Mouse (Mus musculus): ENCODE measurements around the gene Pccb.

Gene Pccb

DNA sequence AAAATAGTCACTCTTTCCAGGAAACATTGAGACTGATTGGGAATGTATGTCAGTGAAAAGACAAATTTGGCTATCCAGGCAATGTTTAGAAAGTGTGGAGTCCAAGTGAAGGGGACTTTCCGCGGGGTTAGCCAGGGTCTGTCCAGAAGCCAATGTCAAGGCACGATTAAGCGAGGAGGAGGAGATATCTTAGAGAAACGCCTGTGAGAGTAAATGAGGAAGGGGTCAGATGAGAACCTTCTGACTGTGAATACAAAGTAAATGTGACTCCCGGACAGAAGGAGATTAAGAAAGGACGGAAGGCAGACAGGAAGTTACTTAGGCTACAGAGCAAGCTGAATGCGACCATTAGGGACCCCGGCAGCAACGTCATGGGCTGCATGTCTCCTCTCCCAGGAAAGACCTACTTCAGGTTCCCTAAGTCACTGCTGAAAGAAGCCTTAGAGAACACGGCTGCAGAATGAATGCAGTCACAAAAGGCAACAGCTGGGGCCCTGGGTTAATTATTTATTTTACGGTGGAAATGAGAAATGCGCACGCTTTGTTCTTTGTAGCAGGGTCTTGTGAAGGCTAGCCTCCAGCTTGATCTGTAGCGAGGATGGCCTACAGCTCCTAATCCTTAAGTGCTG is 11.1 kb upstream of the Pccb start:
- DNase-seq (ENCODE audit: low spot score) = peak; percentile 17

DNA sequence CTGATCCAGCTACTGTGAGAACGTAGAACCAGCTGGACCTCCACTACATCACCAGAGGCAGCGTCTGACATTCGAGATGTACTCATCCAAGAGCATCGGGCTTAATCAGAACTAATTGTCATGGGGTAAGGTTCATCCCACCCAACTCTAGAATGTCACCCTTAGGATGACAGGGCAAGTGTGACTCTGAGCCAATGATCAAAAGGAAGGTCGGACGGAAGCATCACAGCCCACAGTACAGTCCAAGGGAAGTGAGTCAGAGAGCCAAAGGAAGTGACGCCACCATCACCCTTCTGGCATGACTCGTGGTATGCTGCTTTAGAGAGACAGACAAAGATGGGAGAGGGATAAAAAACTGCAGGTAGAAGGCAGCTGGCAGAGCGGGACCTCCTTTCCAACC is 7.6 kb upstream of the Pccb start:
- no peak for DNase-seq (ENCODE audit: low spot score)

DNA sequence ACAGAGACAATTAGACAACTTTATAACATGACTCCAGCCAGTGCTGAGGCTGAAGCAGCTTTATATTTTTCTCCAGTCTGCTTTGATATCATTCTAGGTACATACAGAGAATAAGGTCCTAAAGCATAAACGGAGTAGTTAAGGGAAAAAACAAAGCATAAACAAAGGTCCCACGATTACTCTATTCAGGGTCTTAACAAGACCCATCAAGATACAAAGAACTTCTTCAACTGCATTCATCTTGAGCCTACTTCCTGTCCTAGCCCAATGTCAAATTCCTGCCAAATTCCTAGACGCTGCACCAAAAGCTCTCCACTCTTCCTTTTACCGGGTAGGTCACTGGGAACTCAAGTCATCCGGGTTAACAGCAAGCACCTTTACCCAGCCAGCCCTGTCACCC is 6.8 kb upstream of the Pccb start:
- DNase-seq (ENCODE audit: low spot score) = no peak

DNA sequence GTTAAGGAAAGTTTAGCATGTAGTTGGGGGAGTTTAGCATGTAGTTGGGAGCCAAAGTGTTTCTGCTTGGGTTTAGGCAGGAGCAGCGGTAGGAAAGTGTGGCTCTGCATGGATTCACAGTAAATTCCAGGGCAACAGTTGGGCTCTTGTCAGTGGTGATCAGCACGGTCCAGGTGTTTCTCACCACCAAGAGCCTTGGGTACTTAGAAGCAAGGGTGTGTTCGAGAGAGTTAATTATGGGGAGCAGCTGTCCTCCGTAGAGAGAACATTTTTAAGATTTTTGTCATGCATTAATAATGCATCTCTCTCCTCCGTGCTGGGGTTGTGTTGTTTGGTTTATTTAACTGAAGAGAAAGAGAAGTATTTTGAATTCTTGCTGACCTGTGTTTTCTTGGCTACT is 3.9 kb upstream of the Pccb start:
- no peak for DNase-seq (ENCODE audit: low spot score)

DNA sequence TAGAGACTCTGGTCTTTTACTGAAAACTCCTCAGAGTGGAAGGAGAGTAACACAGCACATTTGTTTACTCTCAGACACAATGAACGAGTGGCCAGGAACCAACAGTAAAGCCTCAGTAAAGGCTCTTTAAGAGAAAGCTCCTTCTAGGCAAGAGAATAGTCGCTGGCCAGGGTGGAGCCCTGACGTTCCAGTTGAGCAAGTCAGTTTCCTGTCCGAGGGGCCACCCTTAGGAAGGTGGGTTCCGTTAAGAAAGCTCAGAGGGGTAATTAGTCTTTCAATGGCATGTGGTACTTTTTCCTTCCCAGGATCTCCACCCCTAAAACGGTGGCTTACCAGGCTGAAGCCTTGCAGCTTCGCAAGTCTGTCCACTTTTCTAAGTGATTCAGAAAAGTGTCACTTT is 2.7 kb upstream of the Pccb start:
- no peak for DNase-seq (ENCODE audit: low spot score)

DNA sequence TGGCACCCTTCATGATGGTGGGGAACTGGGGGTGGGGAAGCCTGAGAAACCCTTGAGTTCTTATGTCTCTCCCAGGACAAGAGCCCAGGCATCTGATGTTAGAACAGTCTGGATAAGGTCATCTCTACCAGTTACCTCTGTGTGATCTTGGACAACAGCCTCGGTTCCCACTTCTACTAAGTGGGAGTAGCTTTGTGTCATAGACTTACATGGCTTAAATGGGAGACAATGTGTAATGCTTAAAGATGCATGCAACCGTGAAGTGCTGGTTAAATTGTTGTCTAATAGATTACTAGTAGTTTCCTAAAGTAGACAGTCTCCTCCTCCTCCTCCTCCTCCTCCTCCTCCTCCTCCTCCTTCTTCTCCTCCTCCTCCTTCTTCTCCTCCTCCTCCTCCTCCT is 2.2 kb upstream of the Pccb start:
- DNase-seq (ENCODE audit: low spot score) = no peak

DNA sequence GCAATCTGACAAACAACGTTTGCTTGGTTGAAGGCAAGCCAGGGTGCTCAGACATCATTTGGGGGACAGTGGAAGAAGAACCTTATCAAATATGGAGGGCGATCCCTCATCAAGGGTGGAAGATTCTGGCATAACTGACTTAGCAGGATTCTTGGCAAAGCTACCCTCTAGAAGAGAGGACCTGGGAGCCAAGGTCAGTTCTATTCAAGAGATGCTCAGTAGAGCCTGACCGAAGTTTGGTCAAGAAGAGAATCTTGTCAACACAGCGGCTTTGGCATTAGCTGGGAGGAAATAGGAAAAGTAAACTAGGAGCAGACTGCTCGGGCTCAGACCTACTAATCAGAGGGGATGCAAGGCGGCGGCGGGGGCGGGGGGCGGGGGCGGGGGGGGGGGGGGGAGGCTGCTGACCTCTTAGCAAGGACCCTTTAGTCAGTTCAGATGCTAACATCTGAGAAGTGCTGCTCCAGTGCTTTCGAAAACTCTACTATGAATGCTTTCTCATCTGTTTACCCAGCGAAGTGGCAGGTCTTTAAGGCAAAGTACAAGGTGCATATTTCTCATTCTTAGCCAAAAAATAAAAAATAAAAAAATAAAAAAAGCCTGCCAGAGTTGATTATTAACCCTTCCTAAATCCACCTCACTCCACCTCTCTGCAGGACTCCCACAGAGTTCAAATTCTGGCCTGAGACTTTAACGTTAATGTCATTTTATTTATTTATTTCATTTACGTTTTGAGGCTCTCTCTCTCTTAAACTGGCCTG is 1.3 kb upstream of the Pccb start:
- no peak for DNase-seq (ENCODE audit: low spot score)

DNA sequence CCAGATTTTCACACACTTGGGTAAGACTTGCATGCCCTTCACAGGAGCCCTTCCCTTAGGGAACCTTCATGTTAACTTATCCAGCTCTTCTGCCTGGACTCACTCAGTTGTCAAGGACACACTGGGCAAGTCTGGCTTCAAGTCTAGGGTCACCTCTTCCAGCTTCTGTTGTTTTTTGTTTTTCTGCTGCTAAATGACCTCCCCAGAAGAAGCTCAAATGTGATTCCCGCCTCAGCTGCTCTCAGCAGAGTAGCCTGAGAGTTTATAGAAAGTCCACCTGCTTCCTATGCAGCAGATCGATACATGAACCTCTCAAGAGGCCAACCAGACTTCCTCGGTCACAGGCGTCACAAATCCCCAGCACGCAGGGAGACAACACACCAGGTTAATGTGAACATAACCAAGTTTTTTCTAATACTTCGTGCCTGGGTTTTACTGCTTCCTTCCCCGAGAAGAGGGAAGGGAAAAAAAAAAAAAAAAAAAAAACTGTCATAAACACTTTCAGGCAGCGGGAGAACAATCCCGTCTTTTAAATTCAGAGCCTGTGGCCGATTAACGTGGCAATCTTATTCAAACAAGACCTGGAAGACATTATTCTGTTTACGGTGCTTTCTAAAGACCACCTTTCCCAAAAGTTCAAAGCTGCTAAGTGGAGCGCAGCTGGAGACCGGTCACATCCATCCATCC is 794 bp downstream of the Pccb start:
- peak; percentile 40 for DNase-seq (ENCODE audit: low spot score)

DNA sequence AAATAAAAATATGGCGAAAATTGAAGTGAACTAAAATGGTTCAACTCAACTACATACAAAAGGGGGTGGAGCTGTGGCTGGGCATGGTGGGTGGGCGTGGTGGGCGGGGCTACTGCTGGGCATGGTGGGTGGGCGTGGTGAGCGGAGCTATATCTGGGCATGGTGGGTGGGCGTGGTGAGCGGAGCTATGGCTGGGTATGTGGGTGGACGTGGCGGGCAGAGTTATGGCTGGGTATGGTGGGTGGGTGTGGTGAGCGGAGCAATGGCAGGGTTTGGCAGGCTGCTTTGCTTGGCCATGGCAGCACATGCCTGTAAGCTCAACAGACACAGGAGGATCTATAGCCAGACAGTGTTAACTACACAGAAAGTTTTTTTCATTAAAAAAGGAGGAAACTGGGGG is 15.9 kb downstream of the Pccb start:
- DNase-seq (ENCODE audit: low spot score) = no peak

DNA sequence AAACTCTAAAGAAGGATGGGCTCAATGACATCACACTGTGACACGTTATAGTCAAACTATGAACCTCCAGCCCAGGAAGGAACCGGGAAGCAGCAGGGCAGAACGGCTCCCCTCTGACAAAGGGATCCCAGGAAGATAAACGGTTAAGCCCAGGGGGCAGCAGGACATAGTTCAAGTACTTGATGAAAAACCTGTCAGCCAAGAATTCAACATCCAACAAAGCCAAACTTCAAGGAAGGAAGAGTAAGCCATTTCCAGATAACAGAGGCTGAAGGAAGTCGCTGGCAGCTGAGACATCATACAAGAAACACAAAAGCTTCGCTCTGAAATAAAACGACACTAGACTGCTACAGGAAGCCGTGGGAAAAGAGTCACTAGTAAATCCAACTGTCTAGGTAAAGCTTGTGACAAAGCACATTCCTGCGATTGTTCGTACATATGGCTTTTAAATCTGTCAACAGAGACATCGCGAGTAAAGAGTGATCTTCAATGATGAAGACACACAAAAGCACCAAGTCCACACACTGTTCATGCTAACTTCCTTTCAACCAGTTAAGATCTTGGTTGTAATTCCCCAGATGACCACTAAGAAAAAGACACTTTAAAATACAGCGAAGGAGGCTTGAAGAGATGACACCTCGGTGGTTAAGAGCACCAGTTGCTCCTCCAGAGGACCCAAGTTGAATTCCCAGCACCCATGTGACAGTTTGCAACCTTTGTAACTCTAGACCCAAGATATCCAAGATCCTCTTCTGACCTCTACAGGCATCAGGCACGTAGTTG is 16.8 kb downstream of the Pccb start:
- DNase-seq (ENCODE audit: low spot score) = no peak

DNA sequence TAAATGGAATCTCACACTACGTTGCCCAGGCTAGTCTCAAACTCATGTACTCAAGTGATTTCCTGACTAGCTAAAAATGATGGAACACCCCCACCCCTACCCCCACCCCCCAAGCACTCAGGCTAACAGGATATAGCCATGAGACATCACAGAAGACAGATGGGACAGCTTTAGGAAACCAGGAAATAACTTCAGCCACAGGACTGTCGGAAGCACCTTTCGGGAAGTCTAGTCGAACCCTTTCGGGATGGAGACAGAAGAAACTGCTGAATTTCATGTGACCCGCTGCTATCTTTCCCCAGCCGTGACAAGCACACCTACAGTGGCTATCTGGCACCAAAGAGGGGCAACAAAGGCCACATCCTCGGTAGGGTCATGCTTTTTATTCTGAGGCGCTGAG is 19.4 kb downstream of the Pccb start:
- DNase-seq (ENCODE audit: low spot score) = no peak

DNA sequence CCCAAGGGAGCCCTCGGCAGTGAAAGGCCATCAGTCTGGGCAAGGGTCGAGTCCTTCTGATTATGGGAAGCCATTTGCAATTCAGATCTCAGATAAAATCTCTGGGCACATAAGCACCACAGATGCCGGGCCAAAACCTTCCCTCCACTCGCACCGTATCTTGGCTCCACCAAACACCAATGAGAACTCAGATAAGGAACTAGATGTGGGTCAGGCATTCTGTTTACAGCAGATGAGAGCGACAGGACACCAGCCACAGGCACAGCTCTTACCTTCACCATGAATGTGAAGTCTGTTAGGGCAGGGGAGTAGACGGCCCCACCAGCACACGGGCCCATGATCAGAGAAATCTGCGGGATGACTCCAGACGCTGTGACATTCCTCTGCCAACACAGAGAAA is 22.3 kb downstream of the Pccb start:
- DNase-seq (ENCODE audit: low spot score) = no peak

DNA sequence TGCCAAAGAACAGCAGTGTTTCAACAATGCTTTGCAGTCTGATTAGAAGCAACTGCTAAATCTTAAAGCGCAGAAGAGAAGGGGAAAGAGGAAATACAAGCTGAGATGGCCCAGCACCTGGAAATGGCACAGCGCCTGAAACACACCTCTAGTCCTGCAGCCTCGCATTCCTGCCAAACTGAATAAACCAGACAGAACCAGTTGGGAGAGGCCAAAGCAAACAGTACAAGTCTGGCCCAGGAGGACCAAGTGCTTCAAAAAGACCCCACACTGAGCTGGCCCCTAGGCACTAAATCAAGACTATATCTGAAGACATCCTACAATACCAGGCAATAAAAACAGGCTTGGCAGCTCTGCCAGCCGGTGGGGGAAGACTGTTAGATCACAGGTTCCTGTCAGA is 28.8 kb downstream of the Pccb start:
- DNase-seq (ENCODE audit: low spot score) = no peak

DNA sequence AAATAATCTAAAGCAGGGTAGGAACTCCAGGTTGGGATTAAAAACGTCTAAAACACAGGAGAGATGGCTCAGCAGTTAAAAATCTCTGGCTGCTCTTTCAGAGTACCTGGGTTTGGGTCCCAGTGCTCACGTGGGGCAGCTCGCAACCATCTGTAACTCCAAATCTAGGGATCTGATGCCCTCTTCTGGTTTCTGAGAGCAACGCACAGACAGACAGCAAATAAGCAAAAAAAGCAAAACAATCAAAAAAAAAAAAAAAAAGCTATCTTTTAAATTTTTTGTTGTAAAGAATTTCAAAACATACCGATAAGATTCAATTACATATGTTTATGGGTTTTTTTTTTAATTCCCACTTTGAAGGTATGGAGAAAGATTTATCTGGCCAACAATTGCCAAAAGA is 31.4 kb downstream of the Pccb start:
- no peak for DNase-seq (ENCODE audit: low spot score)

DNA sequence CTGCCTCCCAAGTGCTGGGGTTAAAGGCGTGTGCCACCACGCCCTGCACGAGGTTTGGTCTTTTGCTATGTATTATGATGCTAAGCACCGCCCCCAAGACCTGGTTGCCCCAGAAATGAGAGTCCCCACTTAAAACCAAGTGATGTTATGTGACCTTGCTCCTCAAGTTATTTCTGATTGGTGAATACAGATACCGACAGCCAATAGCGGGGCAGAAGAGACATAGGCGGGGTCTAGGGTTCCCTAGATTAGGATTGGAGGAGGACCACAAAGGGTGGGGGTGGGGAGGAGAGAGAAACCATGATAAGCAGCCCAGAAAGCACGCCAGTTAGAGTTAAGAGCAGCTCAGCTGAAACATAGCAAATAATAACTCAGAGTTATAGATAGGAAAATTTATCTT is 31.9 kb downstream of the Pccb start:
- no peak for DNase-seq (ENCODE audit: low spot score)

DNA sequence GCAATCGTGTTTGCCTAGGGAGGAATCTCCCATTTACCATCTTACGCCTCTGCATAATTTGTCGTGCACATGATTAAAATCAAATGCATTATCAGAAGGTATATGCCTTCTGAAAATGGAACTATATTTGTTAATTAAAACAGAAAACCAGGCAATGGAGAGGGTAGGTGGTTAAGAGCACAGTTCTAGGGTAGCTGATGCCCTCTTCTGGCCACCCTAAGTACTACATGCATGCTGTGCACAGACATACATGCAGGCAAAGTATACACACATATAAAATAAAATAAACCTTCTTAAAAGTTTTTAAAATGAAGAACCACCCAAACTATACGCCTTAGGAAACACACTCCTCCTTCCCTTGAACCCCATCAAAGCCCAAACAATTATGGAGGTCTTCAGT is 32.6 kb downstream of the Pccb start:
- peak; percentile 10 for DNase-seq (ENCODE audit: low spot score)

DNA sequence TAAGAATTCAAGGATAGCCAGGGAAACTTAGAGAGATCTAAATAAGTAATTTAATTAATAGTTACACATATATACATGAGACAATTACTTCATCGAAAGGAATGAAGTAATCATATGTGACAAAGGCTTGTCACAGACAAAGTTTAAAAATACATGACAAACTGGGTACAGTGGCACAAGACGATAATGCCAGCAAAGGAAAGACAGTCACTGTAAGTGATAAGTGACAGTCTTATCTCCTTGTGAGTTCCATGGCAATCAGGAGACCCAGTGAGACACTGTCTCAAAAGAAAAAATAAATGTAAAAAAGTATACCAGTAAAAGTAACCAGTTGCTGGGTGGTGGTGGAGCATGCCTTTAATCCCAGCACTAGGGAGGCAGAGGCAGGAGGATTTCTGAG is 37.6 kb downstream of the Pccb start:
- no peak for DNase-seq (ENCODE audit: low spot score)

DNA sequence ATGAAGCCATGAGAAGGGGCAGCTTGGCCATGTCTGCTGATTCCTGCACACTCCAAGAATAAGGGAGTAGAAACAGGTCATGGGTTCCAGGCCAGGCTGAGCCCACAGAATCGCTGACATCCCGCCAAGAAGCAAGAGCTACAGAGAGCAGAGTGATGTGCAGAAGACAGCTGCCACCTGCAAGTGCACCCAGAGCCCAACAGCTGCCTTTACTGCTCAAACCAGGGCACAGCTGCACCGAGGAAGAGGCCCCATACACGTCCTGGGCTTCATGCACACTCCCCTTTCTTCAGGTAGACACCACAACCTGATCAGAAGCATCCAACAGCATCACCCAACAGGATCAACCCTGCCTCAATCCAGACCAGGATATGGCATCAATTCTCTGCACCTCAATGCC is 40.8 kb downstream of the Pccb start:
- DNase-seq (ENCODE audit: low spot score) = no peak

DNA sequence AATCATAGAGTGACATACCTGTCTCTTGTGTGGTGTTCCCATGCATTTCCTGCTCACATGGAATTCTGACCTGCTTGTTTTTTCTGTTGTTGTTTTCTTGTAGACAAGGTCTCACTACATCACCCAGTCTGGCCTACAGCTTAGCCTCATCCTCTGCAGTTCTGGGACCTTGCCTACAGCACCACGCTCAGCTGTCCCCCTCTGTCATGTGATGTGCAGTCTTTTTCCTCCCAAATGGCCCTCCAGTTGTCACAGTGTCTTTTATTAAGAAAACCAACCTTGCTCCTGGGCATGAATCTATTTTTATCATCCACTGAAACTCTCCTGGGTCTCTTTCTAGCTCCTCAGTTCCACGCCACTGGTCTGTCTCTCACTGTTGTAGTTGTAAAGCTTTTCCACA is 42.5 kb downstream of the Pccb start:
- no peak for DNase-seq (ENCODE audit: low spot score)

DNA sequence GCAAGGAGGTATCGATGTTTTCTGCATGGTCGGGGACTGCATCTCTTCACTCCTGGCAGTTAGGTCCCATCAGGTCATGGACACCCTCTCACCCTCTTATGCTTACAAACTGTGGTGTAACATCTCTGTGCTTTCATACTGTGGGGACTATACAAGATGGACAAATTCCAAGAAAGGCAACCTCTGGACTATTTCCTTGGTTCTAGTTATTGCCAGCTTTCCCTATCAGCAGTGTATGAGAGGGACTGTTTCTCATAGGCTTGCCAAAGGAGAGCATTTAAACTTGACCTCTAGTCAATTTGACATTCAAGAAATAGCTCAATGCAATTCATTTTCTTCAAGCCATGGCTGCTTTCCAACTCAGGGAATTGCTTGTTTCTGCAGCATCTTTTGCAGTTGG is 43.4 kb downstream of the Pccb start:
- no peak for DNase-seq (ENCODE audit: low spot score)

DNA sequence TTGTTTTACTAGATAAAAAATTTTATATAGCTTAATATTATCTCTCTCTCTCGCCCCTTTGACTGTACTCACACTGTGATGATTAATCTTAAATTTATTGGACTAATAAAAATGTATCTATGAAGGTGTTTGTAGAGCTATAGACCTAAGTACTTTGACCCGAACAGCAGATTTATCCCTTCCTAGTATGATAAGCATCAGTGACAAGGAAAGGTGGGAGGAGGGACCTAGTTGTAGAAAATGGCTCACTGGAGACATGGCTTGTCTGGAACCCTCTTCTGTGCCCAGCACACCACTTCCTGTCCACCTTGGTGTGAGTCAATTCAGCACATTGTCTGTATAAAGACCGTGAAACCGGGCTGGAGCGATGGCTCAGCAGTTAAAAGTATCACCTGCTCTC is 44.1 kb downstream of the Pccb start:
- DNase-seq (ENCODE audit: low spot score) = no peak

DNA sequence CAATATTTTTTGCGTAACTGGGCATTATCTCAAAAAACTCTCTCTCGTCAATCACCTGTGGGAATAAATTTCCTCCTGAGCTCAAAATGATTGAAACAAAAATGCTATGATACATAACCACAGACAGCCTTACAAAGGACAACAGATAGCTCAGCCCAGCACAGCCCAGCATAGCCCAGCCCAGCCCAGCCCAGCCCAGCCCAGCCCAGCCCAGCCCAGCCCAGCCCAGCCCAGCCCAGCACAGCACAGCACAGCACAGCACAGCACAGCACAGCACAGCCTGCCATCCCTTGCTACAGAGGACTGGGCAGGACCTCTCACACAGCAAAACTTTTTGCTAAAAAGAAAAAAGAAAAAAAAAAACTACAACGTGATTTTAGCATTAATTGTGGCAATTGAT is 46.8 kb downstream of the Pccb start:
- no peak for DNase-seq (ENCODE audit: low spot score)

DNA sequence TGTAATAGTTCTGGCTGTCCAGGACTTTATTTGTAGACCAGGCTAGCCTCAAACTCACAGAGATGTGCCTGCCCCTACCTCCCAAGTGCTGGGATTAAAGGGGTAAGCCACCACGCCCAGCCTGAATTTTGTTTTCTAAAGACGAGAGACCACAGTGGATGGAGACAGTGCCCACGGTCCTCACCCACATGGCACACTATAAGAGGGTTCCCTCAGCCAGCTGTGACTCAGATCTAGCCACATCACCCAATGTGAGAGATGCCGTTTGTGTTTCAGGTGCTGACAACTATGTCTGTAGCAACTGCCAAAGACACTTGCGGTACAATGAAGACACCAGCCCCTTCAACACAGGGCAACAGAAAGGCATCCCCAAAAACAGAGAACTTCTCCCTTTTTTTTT is 47.7 kb downstream of the Pccb start:
- DNase-seq (ENCODE audit: low spot score) = no peak
